In genomic region chr8:124921369-124922279, GRCm38 (mm10) we compare ENCODE assay signal across 9 mouse cellular contexts. TPM values are rescaled to one million over a fixed set of nuclear protein-coding genes. Genes with fewer than 3 reads are reported as not detected.
DNase-seq lines count a peak whose midpoint lies in the region; ATAC-seq lines count a peak whose summit lies in the region.
"Had no signal": no experiment of that assay in that cellular context is flagged by ENCODE, and none has a peak within 500 bp of the region (broad histone marks: within the 10 kb centered on the region; RNA-seq: fewer than 3 reads in every experiment).

No protein-coding gene starts in this region.

- no peaks in the 10 kb centered on the region for H3K9me3 ChIP-seq in heart, embryonic 11.5 days (replicated peaks; ENCODE audit: control insufficient read depth, low read length)
- H3K9me3 ChIP-seq in lung, embryonic 16.5 days (ENCODE audit: control insufficient read depth, low read length), result no peaks in the 10 kb centered on the region
- no peaks in the 10 kb centered on the region for H3K9me3 ChIP-seq in forebrain, embryonic 15.5 days
- H3K9me3 ChIP-seq: embryonic facial prominence, embryonic 10.5 days had no signal

- DNase-seq in ovary, postnatal 36 days (ENCODE audit: low spot score), result peak; percentile 40
- DNase-seq in ovary, postnatal 10 days (ENCODE audit: low spot score), result no peak
- DNase-seq in layer of hippocampus, adult 11-12 months (ENCODE audit: low spot score), result no peak
- DNase-seq in thymus, postnatal 36 days, result no peak
- DNase-seq: thymus, postnatal 14 days had no signal

- no peak for ATAC-seq in heart, embryonic 11.5 days (replicated peaks; ENCODE audit: insufficient number of reproducible peaks, low FRiP score, low TSS enrichment)
- peak; percentile 40; the same call in 1 of the 2 replicates for ATAC-seq in lung, embryonic 16.5 days (ENCODE audit: low read depth)
- no peak for ATAC-seq in forebrain, embryonic 15.5 days (replicated peaks)

- no peaks in the 10 kb centered on the region for H3K36me3 ChIP-seq in heart, embryonic 11.5 days (ENCODE audit: control insufficient read depth, insufficient read depth, low read length)
- no peaks in the 10 kb centered on the region for H3K36me3 ChIP-seq in lung, embryonic 16.5 days (ENCODE audit: control insufficient read depth, insufficient read depth, low read length)
- no peaks in the 10 kb centered on the region for H3K36me3 ChIP-seq in forebrain, embryonic 15.5 days

- H3K4me2 ChIP-seq in heart, embryonic 11.5 days, result peak overlapping the region; percentile 23; the same call in 1 of the 2 replicates
- peak overlapping the region; percentile 15; the same call in 1 of the 2 replicates for H3K4me2 ChIP-seq in lung, embryonic 16.5 days (ENCODE audit: low read depth, low read length)
- H3K4me2 ChIP-seq in forebrain, embryonic 15.5 days (replicated peaks), result no peak overlapping the region

- H3K27ac ChIP-seq in heart, embryonic 11.5 days (ENCODE audit: low read depth, low read length), result no peak overlapping the region
- H3K27ac ChIP-seq in lung, embryonic 16.5 days (ENCODE audit: low read length), result peak overlapping the region; percentile 39
- no peak overlapping the region for H3K27ac ChIP-seq in forebrain, embryonic 15.5 days (replicated peaks)
- H3K27ac ChIP-seq: embryonic facial prominence, embryonic 10.5 days had no signal

- no peak overlapping the region for H3K4me3 ChIP-seq in heart, embryonic 11.5 days (ENCODE audit: low read depth, low read length)
- H3K4me3 ChIP-seq in lung, embryonic 16.5 days (ENCODE audit: low read length), result no peak overlapping the region
- H3K4me3 ChIP-seq in forebrain, embryonic 15.5 days, result no peak overlapping the region
- H3K4me3 ChIP-seq: embryonic facial prominence, embryonic 10.5 days had no signal

- no peaks in the 10 kb centered on the region for H3K27me3 ChIP-seq in heart, embryonic 11.5 days (ENCODE audit: control insufficient read depth, insufficient read depth, low read length)
- H3K27me3 ChIP-seq in lung, embryonic 16.5 days (ENCODE audit: control insufficient read depth, insufficient read depth, low read depth, low read length), result no peaks in the 10 kb centered on the region
- H3K27me3 ChIP-seq in forebrain, embryonic 15.5 days, result no peaks in the 10 kb centered on the region

- H3K4me1 ChIP-seq in heart, embryonic 11.5 days (ENCODE audit: control insufficient read depth, insufficient read depth, low read length), result peaks cover 44% of the 10 kb centered on the region
- peaks cover 22% of the 10 kb centered on the region for H3K4me1 ChIP-seq in lung, embryonic 16.5 days (replicated peaks; ENCODE audit: control insufficient read depth, insufficient read depth, low read length)
- H3K4me1 ChIP-seq in forebrain, embryonic 15.5 days, result peaks cover 16% of the 10 kb centered on the region

- no peak overlapping the region for H3K9ac ChIP-seq in heart, embryonic 11.5 days (ENCODE audit: low read depth, low read length)
- H3K9ac ChIP-seq in lung, embryonic 16.5 days (ENCODE audit: low read length), result no peak overlapping the region
- no peak overlapping the region for H3K9ac ChIP-seq in forebrain, embryonic 15.5 days (replicated peaks)

- 50% methylated on average over 18 of the region's 18 CpGs for WGBS in heart, embryonic 11.5 days (ENCODE audit: insufficient replicate concordance)
- 39% methylated on average over 18 of the region's 18 CpGs for WGBS in lung, embryonic 16.5 days
- WGBS in forebrain, embryonic 15.5 days, result 83% methylated on average over 18 of the region's 18 CpGs

RNA-seq across cellular contexts. Expression of gene Sprtn, which starts 23.9 kb away (rescaled TPM):
- polyA plus RNA-seq in heart, embryonic 11.5 days (2014; fragmentation: Nextera tagmentation; extraction: Ambion mirVana), result 7.1 and 8.6 TPM in 2 replicates
- 9.1 and 9.6 TPM in 2 replicates for polyA plus RNA-seq in lung, embryonic 16.5 days (2015; fragmentation: Nextera tagmentation; extraction: Ambion mirVana)
- polyA plus RNA-seq in forebrain, embryonic 15.5 days (2015; fragmentation: Nextera tagmentation; extraction: Ambion mirVana), result 11.9 and 12.0 TPM in 2 replicates

RNA-seq across cellular contexts. Expression of gene Exoc8, which starts 24.1 kb away (rescaled TPM):
- 5.4 and 5.9 TPM in 2 replicates for polyA plus RNA-seq in heart, embryonic 11.5 days (2014; fragmentation: Nextera tagmentation; extraction: Ambion mirVana)
- polyA plus RNA-seq in lung, embryonic 16.5 days (2015; fragmentation: Nextera tagmentation; extraction: Ambion mirVana), result 8.3 and 8.8 TPM in 2 replicates
- 14.4 and 15.5 TPM in 2 replicates for polyA plus RNA-seq in forebrain, embryonic 15.5 days (2015; fragmentation: Nextera tagmentation; extraction: Ambion mirVana)

RNA-seq across cellular contexts. Expression of gene Egln1, which starts 27.5 kb away (rescaled TPM):
- polyA plus RNA-seq in heart, embryonic 11.5 days (2014; fragmentation: Nextera tagmentation; extraction: Ambion mirVana), result 18.5 and 23.2 TPM in 2 replicates
- 11.6 and 11.7 TPM in 2 replicates for polyA plus RNA-seq in lung, embryonic 16.5 days (2015; fragmentation: Nextera tagmentation; extraction: Ambion mirVana)
- polyA plus RNA-seq in forebrain, embryonic 15.5 days (2015; fragmentation: Nextera tagmentation; extraction: Ambion mirVana), result 20.0 and 20.9 TPM in 2 replicates

RNA-seq across cellular contexts. Expression of gene 2810004N23Rik, which starts 58.7 kb away (rescaled TPM):
- polyA plus RNA-seq in heart, embryonic 11.5 days (2014; fragmentation: Nextera tagmentation; extraction: Ambion mirVana), result 47.9 and 49.7 TPM in 2 replicates
- polyA plus RNA-seq in lung, embryonic 16.5 days (2015; fragmentation: Nextera tagmentation; extraction: Ambion mirVana), result 39.5 and 42.7 TPM in 2 replicates
- 34.0 and 40.5 TPM in 2 replicates for polyA plus RNA-seq in forebrain, embryonic 15.5 days (2015; fragmentation: Nextera tagmentation; extraction: Ambion mirVana)

RNA-seq across cellular contexts. Expression of gene Gnpat, which starts 58.8 kb away (rescaled TPM):
- 95.4 and 113 TPM in 2 replicates for polyA plus RNA-seq in heart, embryonic 11.5 days (2014; fragmentation: Nextera tagmentation; extraction: Ambion mirVana)
- 97.5 and 99.0 TPM in 2 replicates for polyA plus RNA-seq in lung, embryonic 16.5 days (2015; fragmentation: Nextera tagmentation; extraction: Ambion mirVana)
- 89.5 and 93.0 TPM in 2 replicates for polyA plus RNA-seq in forebrain, embryonic 15.5 days (2015; fragmentation: Nextera tagmentation; extraction: Ambion mirVana)
